Mouse (Mus musculus): ENCODE measurements around the gene Hscb. TPM values are rescaled to one million over a fixed set of nuclear protein-coding genes. Genes with fewer than 3 reads are reported as not detected.
A peak's percentile ranks its signal among the peaks of the same experiment; 100 is the strongest.

Hscb gene
- polyA plus RNA-seq, 1 experiment from 2014 or later = 23.1 TPM

- peak overlapping the region; percentile 97 for H3K9ac ChIP-seq (ENCODE audit: low read length)
- peaks cover 11% of the 10 kb centered on the region for H3K36me3 ChIP-seq (ENCODE audit: control insufficient read depth, insufficient read depth)
- H3K4me1 ChIP-seq (ENCODE audit: control insufficient read depth, insufficient read depth, low read length) = peaks cover 24% of the 10 kb centered on the region
- ATAC-seq (replicated peaks; ENCODE audit: extremely low read depth, insufficient read depth, low FRiP score) = 0 out of 2 replicates have a peak, but pooled peaks have one; percentile 0
- H3K27ac ChIP-seq (ENCODE audit: low read length) = peak overlapping the region; percentile 87
- peak overlapping the region; percentile 91 for H3K4me3 ChIP-seq (ENCODE audit: low read length)
- peak overlapping the region; percentile 99 for H3K4me2 ChIP-seq (ENCODE audit: low read depth, low read length)
- H3K27me3 ChIP-seq (ENCODE audit: control insufficient read depth, insufficient read depth, low read length) = no peaks in the 10 kb centered on the region
- H3K9me3 ChIP-seq (replicated peaks; ENCODE audit: control insufficient read depth, low read length) = no peaks in the 10 kb centered on the region
- WGBS = 2% methylated on average over 27 of the region's 27 CpGs
These were observed 30.5 kb downstream of the Hscb start for GRCm38 (mm10) chr5:110808821-110809666.

GRCm38 (mm10) chr5:110808061-110808631 lies 31.4 kb downstream of the Hscb start:
- WGBS = 0% methylated on average over 14 of the region's 14 CpGs
- Histone ChIP-seq H3K27me3 (ENCODE audit: control insufficient read depth, insufficient read depth, low read length) (no peaks in the 10 kb centered on the region), H3K4me2 (ENCODE audit: low read depth, low read length) (peak overlapping the region; percentile 99), H3K9me3 (replicated peaks; ENCODE audit: control insufficient read depth, low read length) (no peaks in the 10 kb centered on the region), H3K4me1 (ENCODE audit: control insufficient read depth, insufficient read depth, low read length) (peaks cover 24% of the 10 kb centered on the region), H3K4me3 (ENCODE audit: low read length) (peak overlapping the region; percentile 91), H3K9ac (ENCODE audit: low read length) (peak overlapping the region; percentile 97), H3K36me3 (ENCODE audit: control insufficient read depth, insufficient read depth) (peaks cover 11% of the 10 kb centered on the region), H3K27ac (ENCODE audit: low read length) (peak overlapping the region; percentile 87)
- peak; percentile 51 for ATAC-seq (replicated peaks; ENCODE audit: extremely low read depth, insufficient read depth, low FRiP score)

GRCm38 (mm10) chr5:110807453-110807852 lies 32.1 kb downstream of the Hscb start:
- 83% methylated on average over 4 of the region's 4 CpGs for WGBS
- H3K4me3 ChIP-seq (ENCODE audit: low read length) = peak overlapping the region; percentile 91
- H3K36me3 ChIP-seq (ENCODE audit: control insufficient read depth, insufficient read depth) = peaks cover 11% of the 10 kb centered on the region
- no peak for ATAC-seq (replicated peaks; ENCODE audit: extremely low read depth, insufficient read depth, low FRiP score)
- peaks cover 30% of the 10 kb centered on the region for H3K4me1 ChIP-seq (ENCODE audit: control insufficient read depth, insufficient read depth, low read length)
- peak overlapping the region; percentile 97 for H3K9ac ChIP-seq (ENCODE audit: low read length)
- H3K27me3 ChIP-seq (ENCODE audit: control insufficient read depth, insufficient read depth, low read length) = no peaks in the 10 kb centered on the region
- peak overlapping the region; percentile 87 for H3K27ac ChIP-seq (ENCODE audit: low read length)
- no peaks in the 10 kb centered on the region for H3K9me3 ChIP-seq (replicated peaks; ENCODE audit: control insufficient read depth, low read length)
- peak overlapping the region; percentile 99 for H3K4me2 ChIP-seq (ENCODE audit: low read depth, low read length)

GRCm38 (mm10) chr5:110806676-110807075 lies 32.9 kb downstream of the Hscb start:
- peaks cover 36% of the 10 kb centered on the region for H3K4me1 ChIP-seq (ENCODE audit: control insufficient read depth, insufficient read depth, low read length)
- no peak overlapping the region for H3K4me3 ChIP-seq (ENCODE audit: low read length)
- no peak for ATAC-seq (replicated peaks; ENCODE audit: extremely low read depth, insufficient read depth, low FRiP score)
- no peak overlapping the region for H3K4me2 ChIP-seq (ENCODE audit: low read depth, low read length)
- WGBS = 78% methylated on average over 1 of the region's 1 CpGs
- peaks cover 11% of the 10 kb centered on the region for H3K36me3 ChIP-seq (ENCODE audit: control insufficient read depth, insufficient read depth)
- no peak overlapping the region for H3K9ac ChIP-seq (ENCODE audit: low read length)
- H3K27me3 ChIP-seq (ENCODE audit: control insufficient read depth, insufficient read depth, low read length) = no peaks in the 10 kb centered on the region
- H3K9me3 ChIP-seq (replicated peaks; ENCODE audit: control insufficient read depth, low read length) = no peaks in the 10 kb centered on the region
- no peak overlapping the region for H3K27ac ChIP-seq (ENCODE audit: low read length)

GRCm38 (mm10) chr5:110806154-110806553 lies 33.4 kb downstream of the Hscb start:
- peaks cover 36% of the 10 kb centered on the region for H3K4me1 ChIP-seq (ENCODE audit: control insufficient read depth, insufficient read depth, low read length)
- H3K27me3 ChIP-seq (ENCODE audit: control insufficient read depth, insufficient read depth, low read length) = no peaks in the 10 kb centered on the region
- no peak overlapping the region for H3K4me2 ChIP-seq (ENCODE audit: low read depth, low read length)
- H3K9me3 ChIP-seq (replicated peaks; ENCODE audit: control insufficient read depth, low read length) = no peaks in the 10 kb centered on the region
- H3K9ac ChIP-seq (ENCODE audit: low read length) = no peak overlapping the region
- 80% methylated on average over 4 of the region's 4 CpGs for WGBS
- no peak overlapping the region for H3K4me3 ChIP-seq (ENCODE audit: low read length)
- H3K27ac ChIP-seq (ENCODE audit: low read length) = no peak overlapping the region
- no peak for ATAC-seq (replicated peaks; ENCODE audit: extremely low read depth, insufficient read depth, low FRiP score)
- peaks cover 11% of the 10 kb centered on the region for H3K36me3 ChIP-seq (ENCODE audit: control insufficient read depth, insufficient read depth)

GRCm38 (mm10) chr5:110804012-110804743 lies 35.4 kb downstream of the Hscb start:
- H3K4me2 ChIP-seq (ENCODE audit: low read depth, low read length) = no peak overlapping the region
- no peak overlapping the region for H3K9ac ChIP-seq (ENCODE audit: low read length)
- no peak for ATAC-seq (replicated peaks; ENCODE audit: extremely low read depth, insufficient read depth, low FRiP score)
- no peak overlapping the region for H3K27ac ChIP-seq (ENCODE audit: low read length)
- no peaks in the 10 kb centered on the region for H3K9me3 ChIP-seq (replicated peaks; ENCODE audit: control insufficient read depth, low read length)
- peaks cover 38% of the 10 kb centered on the region for H3K4me1 ChIP-seq (ENCODE audit: control insufficient read depth, insufficient read depth, low read length)
- peaks cover 11% of the 10 kb centered on the region for H3K36me3 ChIP-seq (ENCODE audit: control insufficient read depth, insufficient read depth)
- no peaks in the 10 kb centered on the region for H3K27me3 ChIP-seq (ENCODE audit: control insufficient read depth, insufficient read depth, low read length)
- WGBS = 74% methylated on average over 7 of the region's 7 CpGs
- H3K4me3 ChIP-seq (ENCODE audit: low read length) = no peak overlapping the region

- Histone ChIP-seq H3K9ac (ENCODE audit: low read length) (no peak overlapping the region), H3K36me3 (ENCODE audit: control insufficient read depth, insufficient read depth) (peaks cover 20% of the 10 kb centered on the region), H3K4me1 (ENCODE audit: control insufficient read depth, insufficient read depth, low read length) (peaks cover 35% of the 10 kb centered on the region), H3K4me3 (ENCODE audit: low read length) (no peak overlapping the region), H3K4me2 (ENCODE audit: low read depth, low read length) (no peak overlapping the region), H3K27ac (ENCODE audit: low read length) (no peak overlapping the region), H3K9me3 (replicated peaks; ENCODE audit: control insufficient read depth, low read length) (no peaks in the 10 kb centered on the region), H3K27me3 (ENCODE audit: control insufficient read depth, insufficient read depth, low read length) (no peaks in the 10 kb centered on the region)
- no peak for ATAC-seq (replicated peaks; ENCODE audit: extremely low read depth, insufficient read depth, low FRiP score)
These were observed 36.8 kb downstream of the Hscb start for GRCm38 (mm10) chr5:110802809-110803208.

GRCm38 (mm10) chr5:110802186-110802585 lies 37.4 kb downstream of the Hscb start:
- no peaks in the 10 kb centered on the region for H3K9me3 ChIP-seq (replicated peaks; ENCODE audit: control insufficient read depth, low read length)
- H3K27me3 ChIP-seq (ENCODE audit: control insufficient read depth, insufficient read depth, low read length) = no peaks in the 10 kb centered on the region

More at GRCm38 (mm10) chr5:110802186-110802585, 37.4 kb downstream of the Hscb start:
- ATAC-seq (replicated peaks; ENCODE audit: extremely low read depth, insufficient read depth, low FRiP score) = no peak
- Histone ChIP-seq H3K27ac (ENCODE audit: low read length) (no peak overlapping the region), H3K36me3 (ENCODE audit: control insufficient read depth, insufficient read depth) (peaks cover 22% of the 10 kb centered on the region), H3K4me1 (ENCODE audit: control insufficient read depth, insufficient read depth, low read length) (peaks cover 34% of the 10 kb centered on the region), H3K4me2 (ENCODE audit: low read depth, low read length) (no peak overlapping the region), H3K9ac (ENCODE audit: low read length) (no peak overlapping the region), H3K4me3 (ENCODE audit: low read length) (no peak overlapping the region)
- WGBS = 50% methylated on average over 4 of the region's 4 CpGs

Measured in heart, embryonic 16.5 days (tissue).